Mouse (Mus musculus) R1 (cell line): ENCODE results near the gene Rtn3.

Source experiments
- DNase-seq: peaks from one replicate; pipeline ENCODE4 v3.0.0-alpha.2; 2018; ENCODE audit warnings: low read depth, low spot score

The Rtn3 gene

DNA sequence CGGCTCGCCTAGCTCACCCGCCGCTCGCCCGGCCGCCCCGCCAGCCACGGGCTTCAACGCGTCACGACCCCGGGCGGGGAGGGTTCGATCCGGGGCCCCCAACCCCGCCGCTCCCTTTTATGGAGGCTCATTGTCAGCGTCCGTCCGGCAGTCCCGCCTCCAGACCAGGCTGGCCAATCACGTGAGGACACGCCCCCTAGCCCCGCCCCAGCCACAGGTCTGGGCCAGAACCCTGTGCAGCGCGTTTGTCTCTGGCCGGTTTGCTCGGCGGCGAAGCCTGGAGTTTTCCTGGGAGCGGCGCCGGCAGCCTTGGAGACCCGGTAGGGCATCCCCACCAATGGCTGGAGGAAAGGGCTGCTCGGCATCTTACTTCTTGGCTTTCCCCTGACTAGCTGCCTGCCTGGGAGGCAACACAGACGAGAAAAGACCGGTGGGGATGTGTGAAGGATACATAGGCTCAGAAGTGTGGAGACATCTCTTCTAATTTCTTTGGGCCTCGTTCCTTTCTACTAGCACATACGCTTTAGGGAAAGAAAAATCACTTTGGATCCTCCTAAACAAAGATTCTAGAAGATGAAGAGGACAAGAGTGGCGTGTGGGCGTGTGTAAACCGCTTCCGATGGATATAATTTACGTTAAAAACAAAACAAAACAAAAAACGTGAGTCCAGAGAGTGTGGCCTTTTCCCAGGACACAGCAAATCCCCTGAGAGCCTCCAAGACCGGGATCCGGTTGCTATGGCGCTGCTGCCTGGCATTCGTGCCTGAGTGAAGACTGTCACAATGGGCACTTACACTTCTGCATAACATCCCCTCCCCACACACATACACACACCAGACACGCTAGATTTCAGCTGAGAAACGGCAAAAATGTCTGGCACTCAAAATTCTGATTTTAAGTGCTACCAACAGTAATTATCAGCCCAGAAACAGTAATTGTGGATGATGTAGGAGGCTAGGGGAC, 99.9 kb downstream of the Rtn3 start, which contains the start of gene Spindoc:
Gene Spindoc, minus strand, starts transcription at position 92 of the 963 bp plus-strand sequence.
- peak; percentile 95 for DNase-seq

DNA sequence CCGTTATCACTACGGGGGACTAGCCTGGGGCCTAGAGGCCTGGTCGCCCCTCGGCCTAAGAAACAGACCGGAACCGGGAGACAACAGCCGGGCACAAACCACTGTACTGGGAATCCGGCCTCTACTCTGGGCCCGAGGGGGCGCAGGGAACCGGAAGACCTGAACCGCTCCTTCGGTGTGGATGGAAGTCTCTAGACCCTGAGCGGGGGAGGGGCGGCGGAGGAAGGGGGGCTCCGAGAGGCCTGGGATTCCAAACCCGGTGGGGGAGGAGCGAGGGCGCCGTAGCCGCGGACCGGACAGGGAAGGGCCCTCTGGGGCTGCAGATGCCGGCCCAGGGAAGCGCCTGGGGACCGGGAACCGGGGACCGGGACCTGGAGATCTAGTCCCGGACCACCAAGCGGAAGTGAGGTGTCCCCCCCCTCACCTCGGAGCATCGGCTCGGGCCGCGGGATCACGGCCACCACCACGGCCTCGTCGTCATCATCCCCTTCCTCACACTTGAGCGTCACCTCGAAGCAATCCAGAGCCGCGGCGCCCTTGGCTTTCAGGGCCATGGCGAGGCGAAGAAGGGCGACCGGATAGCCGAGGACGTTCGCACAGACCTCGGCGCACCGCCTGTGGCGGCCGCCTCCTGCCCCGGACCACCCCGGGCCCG, 100.7 kb downstream of the Rtn3 start:
- peak; percentile 65 for DNase-seq

DNA sequence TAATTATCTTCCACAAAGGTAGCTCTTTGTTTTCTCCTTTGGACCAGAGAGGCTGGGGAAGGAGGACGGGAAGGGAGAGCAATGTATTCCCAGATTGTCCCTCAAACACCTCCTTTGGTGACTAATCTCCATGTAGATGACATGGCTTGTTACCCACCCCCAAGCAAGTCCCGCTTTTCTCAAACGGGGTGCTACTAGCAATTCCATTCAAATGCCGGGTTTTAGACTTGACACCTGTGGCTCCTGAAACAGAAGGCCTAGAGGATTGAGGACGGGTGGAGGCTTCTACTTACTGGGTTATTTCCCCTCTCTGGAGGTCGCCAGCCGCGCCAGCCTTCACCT, 101.2 kb downstream of the Rtn3 start:
- peak; percentile 49 for DNase-seq

DNA sequence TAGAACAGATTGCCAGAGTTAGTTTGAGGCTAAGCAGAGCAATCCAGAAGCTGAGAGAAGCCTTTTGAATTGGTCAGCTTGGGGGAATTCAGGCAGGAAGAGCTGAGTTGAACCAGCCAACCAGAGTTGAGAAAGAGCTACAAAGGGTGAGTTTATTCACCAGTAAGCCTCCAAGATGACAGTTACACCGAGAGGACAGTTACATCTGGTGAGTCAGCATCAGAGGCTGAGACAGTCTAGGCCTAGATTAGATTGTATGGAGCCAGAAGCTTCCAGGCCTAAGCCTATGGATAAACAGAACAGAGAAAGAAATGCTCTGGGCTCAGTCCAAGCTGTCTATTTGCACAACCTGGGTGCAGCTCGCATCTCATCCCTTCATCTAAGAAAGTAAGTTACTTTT, 105.4 kb downstream of the Rtn3 start:
- DNase-seq: no peak
